ENCODE assay signal across 17 mouse cellular contexts in genomic region chr2:167447207-167447606, GRCm38 (mm10). TPM values are rescaled to one million over a fixed set of nuclear protein-coding genes. Genes with fewer than 3 reads are reported as not detected.
DNase-seq lines count a peak whose midpoint lies in the region; ATAC-seq and TF ChIP-seq lines count a peak whose summit lies in the region.
"Had no signal": no experiment of that assay in that cellular context is flagged by ENCODE, and none has a peak within 500 bp of the region (broad histone marks: within the 10 kb centered on the region; RNA-seq: fewer than 3 reads in every experiment).

No protein-coding gene starts in this region.

- H3K9me3 ChIP-seq in heart, embryonic 12.5 days (replicated peaks): no peaks in the 10 kb centered on the region
- H3K9me3 ChIP-seq in embryonic facial prominence, embryonic 13.5 days: no peaks in the 10 kb centered on the region
- H3K9me3 ChIP-seq in limb, embryonic 15.5 days: no peaks in the 10 kb centered on the region
- no peaks in the 10 kb centered on the region for H3K9me3 ChIP-seq in liver, postnatal 0 days (ENCODE audit: low read length)
- H3K9me3 ChIP-seq: hindbrain, embryonic 15.5 days; limb, embryonic 12.5 days; midbrain, embryonic 15.5 days had no signal

- peak; percentile 76 for ATAC-seq in heart, embryonic 12.5 days (ENCODE audit: insufficient number of reproducible peaks, low FRiP score)
- no peak for ATAC-seq in embryonic facial prominence, embryonic 13.5 days (ENCODE audit: insufficient number of reproducible peaks, insufficient read depth, low FRiP score, low TSS enrichment, low read depth)
- no peak for ATAC-seq in limb, embryonic 15.5 days (ENCODE audit: insufficient number of reproducible peaks, low FRiP score, low TSS enrichment, low read depth)
- peak; percentile 51 for ATAC-seq in liver, postnatal 0 days
- ATAC-seq: midbrain, embryonic 15.5 days had no signal

- no peak overlapping the region for H3K4me3 ChIP-seq in heart, embryonic 12.5 days
- H3K4me3 ChIP-seq in embryonic facial prominence, embryonic 13.5 days: no peak overlapping the region
- H3K4me3 ChIP-seq in limb, embryonic 15.5 days: no peak overlapping the region
- no peak overlapping the region for H3K4me3 ChIP-seq in liver, postnatal 0 days (ENCODE audit: low read depth, low read length)
- H3K4me3 ChIP-seq: heart, adult 2 months; hindbrain, embryonic 15.5 days; left cerebral cortex, adult 2 months; limb, embryonic 12.5 days; midbrain, embryonic 15.5 days had no signal

- peaks cover 81% of the 10 kb centered on the region for H3K36me3 ChIP-seq in heart, embryonic 12.5 days
- peaks cover 73% of the 10 kb centered on the region for H3K36me3 ChIP-seq in embryonic facial prominence, embryonic 13.5 days
- peaks cover 71% of the 10 kb centered on the region for H3K36me3 ChIP-seq in limb, embryonic 15.5 days
- H3K36me3 ChIP-seq in liver, postnatal 0 days (replicated peaks; ENCODE audit: insufficient read depth, low read length): peaks cover 76% of the 10 kb centered on the region

- WGBS in heart, embryonic 12.5 days: 85% methylated on average over 7 of the region's 7 CpGs
- 91% methylated on average over 7 of the region's 7 CpGs for WGBS in embryonic facial prominence, embryonic 13.5 days
- WGBS in limb, embryonic 15.5 days: 89% methylated on average over 7 of the region's 7 CpGs
- WGBS in liver, postnatal 0 days (ENCODE audit: insufficient replicate concordance): 66% methylated on average over 7 of the region's 7 CpGs

- TF ChIP-seq CTCF in liver, postnatal 0 days (IDR thresholded peaks at IDR 0.05; ENCODE audit: low read depth): no peak

- H3K4me2 ChIP-seq in heart, embryonic 12.5 days: no peak overlapping the region
- H3K4me2 ChIP-seq in embryonic facial prominence, embryonic 13.5 days: no peak overlapping the region
- H3K4me2 ChIP-seq in limb, embryonic 15.5 days: no peak overlapping the region
- H3K4me2 ChIP-seq in liver, postnatal 0 days (ENCODE audit: low read depth, low read length): peak overlapping the region; percentile 53
- H3K4me2 ChIP-seq: hindbrain, embryonic 15.5 days; limb, embryonic 12.5 days; midbrain, embryonic 15.5 days had no signal

- no peak for DNase-seq in heart, postnatal 10 days
- no peak for DNase-seq in liver, postnatal 0 days
- no peak for DNase-seq in right cerebral cortex, postnatal 25 days
- DNase-seq in right cerebral cortex, postnatal 4 days: no peak
- DNase-seq: cerebellum, postnatal 10 days; gastrocnemius, postnatal 10 days; heart, adult 2 months; kidney, adult 18-20 months; kidney, postnatal 10 days; thymus, adult 18-20 months had no signal

- intact Hi-C loops in heart, postnatal 10 days (cut with DNase I): no loop called here

- H3K27me3 ChIP-seq in heart, embryonic 12.5 days (replicated peaks): no peaks in the 10 kb centered on the region
- no peaks in the 10 kb centered on the region for H3K27me3 ChIP-seq in embryonic facial prominence, embryonic 13.5 days
- H3K27me3 ChIP-seq in limb, embryonic 15.5 days: no peaks in the 10 kb centered on the region
- H3K27me3 ChIP-seq in liver, postnatal 0 days (ENCODE audit: insufficient read depth, low read length): no peaks in the 10 kb centered on the region
- H3K27me3 ChIP-seq: hindbrain, embryonic 15.5 days; limb, embryonic 12.5 days; midbrain, embryonic 15.5 days had no signal

- no peak for TF ChIP-seq EP300 in liver, postnatal 0 days (IDR thresholded peaks at IDR 0.05; ENCODE audit: low read depth)

- H3K27ac ChIP-seq in heart, embryonic 12.5 days (ENCODE audit: poor library complexity, severe bottlenecking): peak overlapping the region; percentile 36
- H3K27ac ChIP-seq in embryonic facial prominence, embryonic 13.5 days: peak overlapping the region; percentile 75
- H3K27ac ChIP-seq in limb, embryonic 15.5 days: peak overlapping the region; percentile 47; the same call in 1 of the 2 replicates
- peak overlapping the region; percentile 62 for H3K27ac ChIP-seq in liver, postnatal 0 days (ENCODE audit: low read depth)
- H3K27ac ChIP-seq: heart, adult 2 months; left cerebral cortex, adult 2 months; limb, embryonic 12.5 days; midbrain, embryonic 15.5 days had no signal

- peaks cover 20% of the 10 kb centered on the region for H3K4me1 ChIP-seq in heart, embryonic 12.5 days (replicated peaks)
- peaks cover 17% of the 10 kb centered on the region for H3K4me1 ChIP-seq in embryonic facial prominence, embryonic 13.5 days
- peaks cover 22% of the 10 kb centered on the region for H3K4me1 ChIP-seq in limb, embryonic 15.5 days
- peaks cover 19% of the 10 kb centered on the region for H3K4me1 ChIP-seq in liver, postnatal 0 days (ENCODE audit: insufficient read depth)
- H3K4me1 ChIP-seq: hindbrain, embryonic 15.5 days; limb, embryonic 12.5 days; midbrain, embryonic 15.5 days had no signal

- no peak overlapping the region for H3K9ac ChIP-seq in heart, embryonic 12.5 days
- no peak overlapping the region for H3K9ac ChIP-seq in embryonic facial prominence, embryonic 13.5 days
- H3K9ac ChIP-seq in limb, embryonic 15.5 days: no peak overlapping the region
- peak overlapping the region; percentile 16; the same call in 1 of the 2 replicates for H3K9ac ChIP-seq in liver, postnatal 0 days (replicated peaks)
- H3K9ac ChIP-seq: hindbrain, embryonic 15.5 days; limb, embryonic 12.5 days; midbrain, embryonic 15.5 days had no signal

RNA-seq across cellular contexts. Expression of gene Slc9a8, which starts 25.7 kb away (rescaled TPM):
- 22.6 and 25.6 TPM in 2 replicates for polyA plus RNA-seq in heart, embryonic 12.5 days (2016; fragmentation: Nextera tagmentation; extraction: Ambion mirVana)
- 10 to 100 TPM; 23.6 to 29.3 TPM for total RNA-seq in heart, postnatal 10 days (2021)
- polyA plus RNA-seq in embryonic facial prominence, embryonic 13.5 days (2015; fragmentation: Nextera tagmentation; extraction: Ambion mirVana): 21.7 and 22.5 TPM in 2 replicates
- polyA plus RNA-seq in limb, embryonic 15.5 days (2015; fragmentation: Nextera tagmentation; extraction: Ambion mirVana): 14.7 and 16.6 TPM in 2 replicates
- 7.5 and 9.3 TPM in 2 replicates for polyA plus RNA-seq in liver, postnatal 0 days (2015; fragmentation: Nextera tagmentation; extraction: Ambion mirVana)

RNA-seq across cellular contexts. Expression of gene Rnf114, which starts 45.2 kb away (rescaled TPM):
- polyA plus RNA-seq in heart, embryonic 12.5 days (2016; fragmentation: Nextera tagmentation; extraction: Ambion mirVana): 61.4 and 62.9 TPM in 2 replicates
- total RNA-seq in heart, postnatal 10 days (2021): 10 to 100 TPM; 41.9 to 47.1 TPM
- polyA plus RNA-seq in embryonic facial prominence, embryonic 13.5 days (2015; fragmentation: Nextera tagmentation; extraction: Ambion mirVana): 88.4 and 91.9 TPM in 2 replicates
- polyA plus RNA-seq in limb, embryonic 15.5 days (2015; fragmentation: Nextera tagmentation; extraction: Ambion mirVana): 69.9 and 70.3 TPM in 2 replicates
- polyA plus RNA-seq in liver, postnatal 0 days (2015; fragmentation: Nextera tagmentation; extraction: Ambion mirVana): 39.5 and 44.0 TPM in 2 replicates

RNA-seq across cellular contexts. Expression of gene Spata2, which starts 45.5 kb away (rescaled TPM):
- polyA plus RNA-seq in heart, embryonic 12.5 days (2016; fragmentation: Nextera tagmentation; extraction: Ambion mirVana): 14.6 and 15.4 TPM in 2 replicates
- 10 to 100 TPM; 24.0 to 24.9 TPM for total RNA-seq in heart, postnatal 10 days (2021)
- polyA plus RNA-seq in embryonic facial prominence, embryonic 13.5 days (2015; fragmentation: Nextera tagmentation; extraction: Ambion mirVana): 15.4 TPM in 2 replicates
- 12.9 and 15.3 TPM in 2 replicates for polyA plus RNA-seq in limb, embryonic 15.5 days (2015; fragmentation: Nextera tagmentation; extraction: Ambion mirVana)
- 4.7 and 4.9 TPM in 2 replicates for polyA plus RNA-seq in liver, postnatal 0 days (2015; fragmentation: Nextera tagmentation; extraction: Ambion mirVana)

Comparison
In these comparisons a context has a peak if more than half of its experiments do, and no peak if none do; other contexts are left out.
1. ATAC-seq: peak in heart, embryonic 12.5 days (single experiment) and liver, postnatal 0 days (single experiment); none in embryonic facial prominence, embryonic 13.5 days (single experiment) and limb, embryonic 15.5 days (single experiment).
2. Peak in every context shown above with its lines, with median percentiles within 50 percentile points of each other: H3K27ac ChIP-seq.